Mouse (Mus musculus) embryonic facial prominence, embryonic 10.5 days (tissue): ENCODE results near the gene Gm10837. TPM values are rescaled to one million over a fixed set of nuclear protein-coding genes. Genes with fewer than 3 reads are reported as not detected.

Source experiments
- DNase-seq: peaks from one replicate; pipeline ENCODE4 v3.0.0-alpha.2; 2017; ENCODE audit warnings: low spot score
- H3K27ac ChIP-seq: fragments of 300-500 bp; sonication (generic); replicated peaks from 2 replicates; pipeline ENCODE4 v1.5.1; 2016; ENCODE audit warnings: mild to moderate bottlenecking
- H3K27me3 ChIP-seq: fragments of 300-500 bp; sonication (generic); replicated peaks from 2 replicates; pipeline ENCODE4 v1.6.1; 2016; ENCODE audit warnings: low read depth, mild to moderate bottlenecking; ENCODE audit not compliant: poor library complexity, severe bottlenecking
- H3K36me3 ChIP-seq: fragments of 300-500 bp; sonication (generic); replicated peaks from 2 replicates; pipeline ENCODE4 v1.6.1; 2016; ENCODE audit warnings: mild to moderate bottlenecking, moderate library complexity
- H3K4me1 ChIP-seq: fragments of 300-500 bp; sonication (generic); 2 replicates; pipeline ENCODE4 v1.6.1; 2016
- H3K4me3 ChIP-seq: fragments of 300-500 bp; sonication (generic); 2 replicates; pipeline ENCODE4 v1.5.1; 2016; ENCODE audit warnings: mild to moderate bottlenecking, moderate library complexity
- H3K9me3 ChIP-seq: fragments of 300-500 bp; sonication (generic); 2 replicates; pipeline ENCODE4 v1.6.1; 2016; ENCODE audit warnings: mild to moderate bottlenecking
- WGBS: fragments of 180-500 bp; shearing (Covaris S2); methylation state at CpG from one replicate; pipeline ENCODE4 v1.1.7; 2016; 5-methylcytosine and 5-hydroxymethylcytosine counted together
- polyA plus RNA-seq: library from polyadenylated mRNA; unstranded; fragments of >200 nt; fragmentation: Nextera tagmentation; extraction: Ambion mirVana; gene quantifications from 2 replicates; pipeline ENCODE4 v1.2.1, GENCODE M21; 2016

The Gm10837 gene
- polyA plus RNA-seq, 1 experiment from 2014 or later = 0.31 TPM

DNA sequence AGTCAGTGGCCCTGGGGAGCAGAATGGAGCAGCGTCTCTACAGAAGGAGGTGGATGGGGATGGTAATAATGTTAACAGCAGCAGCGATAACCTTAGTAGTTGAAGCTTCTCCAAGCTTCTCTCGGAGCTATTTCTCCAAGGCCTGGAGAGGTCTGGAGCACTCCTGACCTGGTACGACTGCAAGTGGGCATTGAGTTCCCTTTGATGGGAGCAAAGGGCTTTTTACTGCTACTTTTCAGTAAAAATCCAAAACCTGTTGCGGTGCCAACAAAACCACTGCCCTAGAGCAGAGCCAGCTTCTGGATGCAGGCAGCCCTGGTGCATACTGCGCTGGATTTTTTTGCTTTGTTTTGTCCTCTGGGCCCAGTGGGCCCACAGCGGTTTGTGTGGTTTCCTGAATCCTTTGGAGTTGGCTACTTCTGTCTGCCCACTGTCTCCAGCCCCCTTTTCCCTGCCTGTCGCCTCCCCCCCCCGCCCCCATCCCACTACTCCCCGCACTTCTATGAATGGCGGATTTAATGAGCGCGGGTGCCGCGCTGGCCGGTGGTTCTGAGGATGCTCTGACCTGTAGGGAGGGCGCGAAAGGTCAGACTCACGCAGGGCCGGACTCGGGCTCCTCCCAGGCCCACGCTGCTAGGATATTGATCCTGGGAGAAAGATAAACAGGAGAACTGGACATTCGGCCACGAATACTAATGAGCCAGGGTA is 5.4 kb upstream of the Gm10837 start:
- Histone ChIP-seq H3K27me3 (peaks cover 97% of the 10 kb centered on the region), H3K27ac (0 out of 2 replicates have a peak overlapping the region, but pooled peaks have one; percentile 14), H3K4me3 (peak overlapping the region; percentile 25; the same call in 1 of the 2 replicates), H3K9me3 (no peaks in the 10 kb centered on the region), H3K4me1 (peaks cover 24% of the 10 kb centered on the region), H3K36me3 (no peaks in the 10 kb centered on the region)
- DNase-seq = peak; percentile 50
- under 1% methylated on average over 24 of the region's 24 CpGs for WGBS

DNA sequence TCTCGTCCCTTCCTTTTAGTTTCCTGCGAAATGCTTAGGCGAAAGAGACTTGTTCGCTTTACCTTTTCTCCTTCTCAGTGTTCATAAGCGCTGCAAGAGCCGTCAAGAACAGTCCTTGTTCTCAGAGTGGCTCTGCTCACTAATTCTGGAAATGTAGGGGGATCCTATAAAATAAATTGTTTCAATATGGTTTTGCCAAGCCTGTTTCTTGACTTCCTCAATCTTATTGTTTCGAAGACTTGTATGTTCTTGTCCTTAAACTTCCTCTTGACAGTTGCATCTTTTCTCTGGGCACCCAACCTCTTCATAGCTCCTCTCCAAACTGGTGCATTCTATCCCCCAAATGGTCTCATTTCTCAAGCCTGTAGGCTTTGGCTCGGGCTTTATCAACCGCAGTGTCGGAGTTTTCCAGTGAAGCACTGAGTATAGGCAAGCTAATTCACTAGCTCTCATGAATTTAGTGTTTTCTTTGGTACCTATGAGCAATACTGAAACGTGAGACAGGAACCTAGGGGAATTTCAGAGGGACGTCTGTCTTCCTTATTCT is 4.7 kb upstream of the Gm10837 start:
- Histone ChIP-seq H3K4me1 (peaks cover 30% of the 10 kb centered on the region), H3K36me3 (no peaks in the 10 kb centered on the region), H3K27me3 (peaks cover 97% of the 10 kb centered on the region), H3K9me3 (no peaks in the 10 kb centered on the region), H3K27ac (no peak overlapping the region), H3K4me3 (no peak overlapping the region)
- peak; percentile 23 for DNase-seq
- WGBS = 2% methylated on average over 12 of the region's 12 CpGs

GRCm38 (mm10) chr14:122486611-122487010 is 3.8 kb upstream of the Gm10837 start:
- Histone ChIP-seq H3K9me3 (no peaks in the 10 kb centered on the region), H3K27ac (no peak overlapping the region), H3K27me3 (peaks cover 97% of the 10 kb centered on the region), H3K36me3 (no peaks in the 10 kb centered on the region), H3K4me1 (peaks cover 33% of the 10 kb centered on the region), H3K4me3 (no peak overlapping the region)
- 14% methylated on average over 1 of the region's 1 CpGs for WGBS
- DNase-seq = no peak

DNA sequence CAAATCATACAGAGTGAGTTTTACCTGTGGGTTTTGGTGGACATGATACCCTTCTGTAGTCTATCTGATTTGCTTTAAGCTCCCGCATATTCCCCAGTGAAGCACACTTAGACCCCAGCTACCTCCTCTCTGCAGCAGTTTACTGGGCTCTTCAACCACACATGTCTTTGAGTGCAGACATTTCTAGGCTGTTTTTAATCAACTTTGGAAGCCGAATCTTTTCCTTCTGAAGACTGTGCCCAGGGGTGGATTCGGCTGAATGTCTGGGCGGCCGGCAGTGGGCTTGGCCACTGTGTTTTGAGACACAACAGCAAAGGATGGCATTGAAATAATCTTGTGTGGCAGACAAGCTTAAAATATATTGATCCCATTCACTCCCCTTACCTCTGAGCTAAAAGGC is 3.0 kb upstream of the Gm10837 start:
- peak; percentile 57 for DNase-seq
- under 1% methylated on average over 5 of the region's 5 CpGs for WGBS
- Histone ChIP-seq H3K27ac (no peak overlapping the region), H3K27me3 (peaks cover 97% of the 10 kb centered on the region), H3K4me1 (peaks cover 29% of the 10 kb centered on the region), H3K4me3 (no peak overlapping the region), H3K36me3 (no peaks in the 10 kb centered on the region), H3K9me3 (no peaks in the 10 kb centered on the region)

DNA sequence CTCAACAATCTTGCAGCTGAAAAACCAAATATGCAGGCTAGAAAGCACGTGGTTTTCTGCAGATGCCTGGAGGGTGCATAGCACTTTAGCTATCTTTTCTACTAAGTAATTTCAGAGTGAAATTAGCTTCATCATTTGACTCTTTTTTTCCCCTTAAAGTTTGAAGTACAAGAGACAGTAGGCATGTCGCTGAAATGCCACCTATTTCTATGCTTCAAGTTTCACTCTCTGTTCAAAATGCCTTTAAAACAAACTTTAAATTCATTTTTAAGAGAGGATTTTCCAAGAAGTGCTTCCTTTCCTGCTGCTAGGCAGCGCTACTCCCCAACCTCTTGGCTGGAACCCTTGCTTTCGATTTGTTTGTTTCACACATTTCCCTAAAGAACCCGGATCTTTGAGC is 1.3 kb upstream of the Gm10837 start:
- WGBS = under 1% methylated on average over 5 of the region's 5 CpGs
- H3K36me3 ChIP-seq = no peaks in the 10 kb centered on the region
- H3K27me3 ChIP-seq = peaks cover 96% of the 10 kb centered on the region
- H3K9me3 ChIP-seq = no peaks in the 10 kb centered on the region
- no peak overlapping the region for H3K27ac ChIP-seq
- DNase-seq = peak; percentile 18
- H3K4me1 ChIP-seq = peaks cover 21% of the 10 kb centered on the region
- H3K4me3 ChIP-seq = no peak overlapping the region

DNA sequence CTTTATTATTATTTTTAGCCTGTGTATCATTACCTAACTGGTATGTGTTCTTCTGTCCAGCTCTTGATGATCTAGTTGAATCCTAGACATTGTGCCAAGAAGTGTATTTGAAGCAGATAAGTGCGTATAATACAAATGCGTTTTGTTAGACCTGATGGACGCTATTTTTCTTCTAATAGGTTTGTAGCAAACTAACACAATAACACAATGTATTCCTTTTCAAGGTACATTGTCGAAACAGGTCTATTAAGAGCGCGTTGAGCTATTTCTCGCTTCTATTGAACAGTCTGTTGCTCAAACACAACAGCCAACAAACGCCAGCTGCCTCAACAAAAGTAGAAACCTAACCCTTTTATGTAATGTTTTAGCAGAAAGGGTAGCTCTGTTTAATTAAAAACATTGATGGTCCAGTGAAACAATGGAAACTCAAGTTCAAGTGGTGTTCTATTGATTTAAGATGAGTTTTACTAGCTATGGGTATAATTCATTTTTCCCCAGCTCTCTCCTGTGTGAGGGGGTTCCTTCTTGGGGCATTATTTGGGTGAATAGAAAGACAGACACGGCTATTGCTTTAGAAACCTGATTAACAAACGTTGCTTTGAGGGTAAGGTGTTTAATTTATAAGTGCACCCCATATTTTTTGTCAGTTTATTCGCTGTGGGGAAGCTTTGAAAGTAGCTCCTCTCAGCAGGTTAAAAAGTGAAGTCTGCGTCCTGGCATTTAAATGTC is 536 bp upstream of the Gm10837 start:
- no peak for DNase-seq
- H3K4me1 ChIP-seq = peaks cover 16% of the 10 kb centered on the region
- peak overlapping the region; percentile 53 for H3K4me3 ChIP-seq
- H3K27ac ChIP-seq = no peak overlapping the region
- no peaks in the 10 kb centered on the region for H3K36me3 ChIP-seq
- peaks cover 92% of the 10 kb centered on the region for H3K27me3 ChIP-seq
- no peaks in the 10 kb centered on the region for H3K9me3 ChIP-seq
- 4% methylated on average over 12 of the region's 12 CpGs for WGBS

- 59% methylated on average over 6 of the region's 6 CpGs for WGBS
- DNase-seq = no peak
- no peaks in the 10 kb centered on the region for H3K36me3 ChIP-seq
- H3K9me3 ChIP-seq = no peaks in the 10 kb centered on the region
- no peak overlapping the region for H3K4me3 ChIP-seq
- no peak overlapping the region for H3K27ac ChIP-seq
- H3K4me1 ChIP-seq = peaks cover 9% of the 10 kb centered on the region
- peaks cover 80% of the 10 kb centered on the region for H3K27me3 ChIP-seq
Measured at GRCm38 (mm10) chr14:122491521-122491920, 1.1 kb downstream of the Gm10837 start.

DNA sequence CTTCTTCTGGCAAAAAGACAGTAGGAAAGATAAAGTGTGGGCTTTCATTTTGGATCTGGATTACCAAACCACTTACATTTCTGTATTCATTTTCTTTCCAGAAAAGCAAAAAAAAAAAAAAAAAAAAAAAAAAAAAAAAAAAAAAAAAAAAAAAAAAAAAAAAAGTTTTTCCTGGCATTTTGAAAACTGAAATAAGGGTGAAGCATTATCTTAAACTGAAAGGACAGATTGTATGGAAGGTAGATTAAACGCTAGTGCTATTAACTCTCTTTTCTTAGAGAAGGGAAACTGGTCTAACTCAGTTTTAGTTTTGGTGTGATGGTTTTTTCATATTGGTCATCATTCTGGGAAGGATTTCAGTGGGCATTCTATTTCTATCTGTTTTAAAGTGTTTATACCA is 1.6 kb downstream of the Gm10837 start:
- whole genome bisulfite sequencing = 72% methylated on average over 1 of the region's 1 CpGs
- peaks cover 75% of the 10 kb centered on the region for H3K27me3 ChIP-seq
- no peaks in the 10 kb centered on the region for H3K36me3 ChIP-seq
- no peak overlapping the region for H3K27ac ChIP-seq
- peaks cover 9% of the 10 kb centered on the region for H3K4me1 ChIP-seq
- H3K4me3 ChIP-seq = no peak overlapping the region
- no peak for DNase-seq
- no peaks in the 10 kb centered on the region for H3K9me3 ChIP-seq

- WGBS = 39% methylated on average over 2 of the region's 2 CpGs
- DNase-seq = no peak
- Histone ChIP-seq H3K4me3 (no peak overlapping the region), H3K4me1 (no peaks in the 10 kb centered on the region), H3K36me3 (no peaks in the 10 kb centered on the region), H3K9me3 (no peaks in the 10 kb centered on the region), H3K27me3 (0 out of 2 replicates have a peak, but pooled peaks cover 4% of the 10 kb centered on the region), H3K27ac (no peak overlapping the region)
Measured at GRCm38 (mm10) chr14:122509058-122509457, 18.7 kb downstream of the Gm10837 start.

- no peak for DNase-seq
- 0 out of 2 replicates have a peak, but pooled peaks cover 4% of the 10 kb centered on the region for H3K27me3 ChIP-seq
- H3K9me3 ChIP-seq = no peaks in the 10 kb centered on the region
- H3K4me3 ChIP-seq = no peak overlapping the region
- no peaks in the 10 kb centered on the region for H3K4me1 ChIP-seq
- 64% methylated on average over 3 of the region's 3 CpGs for WGBS
- H3K36me3 ChIP-seq = no peaks in the 10 kb centered on the region
- H3K27ac ChIP-seq = no peak overlapping the region
Measured at GRCm38 (mm10) chr14:122511519-122511918, 21.1 kb downstream of the Gm10837 start.

- H3K9me3 ChIP-seq = no peaks in the 10 kb centered on the region
- no peak for DNase-seq
- WGBS = 79% methylated on average over 1 of the region's 1 CpGs
- H3K27me3 ChIP-seq = 0 out of 2 replicates have a peak, but pooled peaks cover 4% of the 10 kb centered on the region
- H3K36me3 ChIP-seq = no peaks in the 10 kb centered on the region
- H3K27ac ChIP-seq = no peak overlapping the region
- H3K4me3 ChIP-seq = no peak overlapping the region
- H3K4me1 ChIP-seq = no peaks in the 10 kb centered on the region
Measured at GRCm38 (mm10) chr14:122513511-122514036, 23.2 kb downstream of the Gm10837 start.

GRCm38 (mm10) chr14:122528475-122528874 is 38.1 kb downstream of the Gm10837 start:
- H3K27me3 ChIP-seq = no peaks in the 10 kb centered on the region
- no peak for DNase-seq
- peaks cover 1% of the 10 kb centered on the region; the same call in 1 of the 2 replicates for H3K4me1 ChIP-seq
- H3K27ac ChIP-seq = no peak overlapping the region
- H3K9me3 ChIP-seq = no peaks in the 10 kb centered on the region
- H3K4me3 ChIP-seq = no peak overlapping the region
- no peaks in the 10 kb centered on the region for H3K36me3 ChIP-seq
- 81% methylated on average over 4 of the region's 4 CpGs for WGBS
